Mouse (Mus musculus) layer of hippocampus, adult 18-20 months (tissue): Measurements from ENCODE around the gene Crybg2. TPM values are rescaled to one million over a fixed set of nuclear protein-coding genes. Genes with fewer than 3 reads are reported as not detected.

Experiments
- DNase-seq, 2 experiments: peaks; one replicate each; pipeline ENCODE4 v3.0.0; 2022; ENCODE audit warnings: low spot score in 2 of 2
- total RNA-seq, 2 experiments: library from RNA; stranded (reverse); gene quantifications; 2 replicates each; pipeline ENCODE4 v1.2.3; 2021

Gene Crybg2
- total RNA-seq, 2 experiments from 2014 or later = 2.1 to 4.2 TPM

DNA sequence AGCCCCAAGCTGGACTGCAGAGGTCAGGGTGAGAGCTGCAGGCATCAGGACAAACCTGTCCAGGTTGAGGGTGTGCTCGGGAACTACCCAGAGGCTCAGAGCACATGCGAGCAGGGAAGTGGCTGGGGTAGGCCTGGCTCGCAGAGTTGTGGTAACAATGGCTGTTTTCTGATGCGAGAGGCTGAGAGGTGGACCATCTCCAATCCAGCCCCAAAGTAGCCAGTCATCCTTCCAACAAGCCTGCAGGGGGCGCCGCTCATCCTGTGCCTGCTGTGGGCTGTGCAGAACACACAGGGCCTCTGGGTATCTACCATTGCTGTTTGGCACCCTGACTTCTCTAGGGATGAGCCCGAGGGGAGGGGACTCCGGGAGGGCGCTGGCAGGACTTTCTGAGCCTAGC, 59.0 kb downstream of the Crybg2 start:
- DNase-seq = peak in 1 of 2 experiments; percentile 25

DNA sequence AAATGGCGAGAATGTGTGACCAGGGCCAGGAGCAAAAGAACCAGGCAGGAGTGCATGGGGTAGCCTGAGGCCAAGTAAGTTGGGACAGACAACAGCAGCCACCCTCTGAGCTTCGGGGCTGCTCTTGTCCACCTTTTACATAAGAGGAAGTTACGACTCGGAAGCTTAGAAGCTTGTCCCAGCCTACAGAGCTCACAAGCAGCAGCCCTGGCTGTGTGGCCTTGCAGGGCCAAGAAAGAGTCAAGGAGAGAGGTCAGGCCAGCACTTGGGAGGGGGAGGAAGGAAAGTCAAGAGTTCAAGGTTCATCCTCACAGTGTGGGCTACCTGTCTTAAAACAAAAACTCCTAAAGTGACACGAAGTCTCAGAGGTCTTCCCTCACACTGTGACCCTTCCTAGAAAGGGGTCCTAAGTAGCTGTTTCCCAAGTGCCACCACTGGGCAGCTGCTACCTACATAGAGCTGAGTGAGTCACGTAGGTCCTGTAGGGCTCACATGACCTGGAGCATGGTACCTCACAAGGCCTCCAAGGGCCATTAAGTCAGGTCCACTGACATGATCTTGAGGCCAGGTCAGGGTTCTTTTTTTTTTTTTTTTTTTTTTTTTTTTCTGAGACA, 59.7 kb downstream of the Crybg2 start:
- DNase-seq = no peak

DNA sequence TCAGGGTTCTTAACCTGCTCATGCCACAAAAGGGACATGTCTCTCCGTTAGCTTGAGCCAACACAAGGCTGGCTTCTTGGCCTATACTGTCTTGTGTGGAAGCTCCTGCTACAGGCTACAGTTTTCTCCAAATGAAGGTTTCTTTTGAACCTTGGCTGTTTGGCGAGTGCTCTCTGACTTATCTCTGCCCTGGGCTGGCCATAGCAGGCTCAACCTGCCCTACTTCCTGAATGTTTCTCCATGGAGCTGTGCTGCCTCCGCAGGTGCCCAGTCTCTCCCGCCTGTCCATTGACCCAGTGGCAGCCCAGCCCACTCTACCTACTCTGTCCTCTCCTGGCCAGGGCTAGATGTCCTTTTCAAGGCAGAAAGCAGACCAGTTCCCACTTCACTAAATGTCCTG, 60.3 kb downstream of the Crybg2 start:
- no peak for DNase-seq

DNA sequence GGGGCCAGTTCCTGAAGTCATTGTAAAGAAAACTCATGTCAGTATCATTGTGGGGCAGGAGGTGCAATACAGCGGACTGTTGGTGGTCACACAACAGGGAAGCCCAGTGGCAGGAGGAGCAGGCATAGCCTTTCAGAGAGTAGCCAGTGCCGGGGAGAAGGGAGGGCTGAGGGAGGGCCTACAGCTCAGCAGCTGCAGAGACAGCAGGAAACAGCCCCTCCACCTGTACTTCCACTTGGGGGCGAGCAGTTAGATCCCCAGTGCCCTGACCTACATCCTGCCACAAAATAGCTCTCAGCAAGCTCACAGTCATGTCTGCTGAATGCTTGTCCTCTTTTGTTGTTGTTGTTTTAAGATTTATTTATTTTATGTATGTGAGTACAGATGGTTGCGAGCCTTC, 61.0 kb downstream of the Crybg2 start:
- no peak for DNase-seq

DNA sequence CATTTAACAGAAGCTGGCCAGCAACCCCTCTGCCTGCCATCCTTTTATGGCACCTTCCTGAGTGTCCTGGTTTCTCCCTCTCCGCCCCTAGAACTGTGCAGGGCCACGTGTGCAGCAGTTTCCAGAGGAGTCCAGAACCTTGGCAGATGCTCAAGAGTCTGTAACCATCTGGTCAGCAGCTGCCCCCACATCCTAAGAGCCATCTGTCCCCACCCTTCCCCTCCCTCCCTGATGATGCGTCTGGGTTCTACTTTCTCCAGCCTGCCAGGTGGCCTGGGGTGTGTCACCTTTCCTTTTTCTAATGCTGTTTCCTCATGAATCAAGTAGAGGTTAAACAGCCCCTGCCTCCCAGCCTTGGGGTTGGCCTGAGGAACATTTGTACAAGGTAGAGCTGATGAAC, 61.7 kb downstream of the Crybg2 start:
- DNase-seq = no peak

DNA sequence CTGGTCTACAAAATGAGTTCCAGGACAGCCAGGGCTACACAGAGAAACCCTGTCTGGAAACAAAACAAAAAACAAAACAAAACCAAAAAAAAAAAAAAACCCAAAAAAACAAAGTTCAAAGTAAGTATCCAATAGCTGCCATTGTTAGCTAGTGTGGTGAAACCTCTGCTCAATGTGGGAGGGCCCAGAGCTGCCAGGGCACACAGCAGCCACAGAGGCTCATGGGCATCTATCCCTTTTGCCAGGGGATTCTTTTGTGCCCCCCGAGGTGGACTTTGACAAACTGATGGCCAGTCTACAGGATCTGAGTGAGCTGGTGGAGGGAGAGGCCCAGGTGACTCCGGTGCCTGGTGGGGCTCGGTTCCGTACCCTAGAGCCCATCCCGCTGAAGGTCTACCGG, 62.5 kb downstream of the Crybg2 start:
- DNase-seq = no peak

DNA sequence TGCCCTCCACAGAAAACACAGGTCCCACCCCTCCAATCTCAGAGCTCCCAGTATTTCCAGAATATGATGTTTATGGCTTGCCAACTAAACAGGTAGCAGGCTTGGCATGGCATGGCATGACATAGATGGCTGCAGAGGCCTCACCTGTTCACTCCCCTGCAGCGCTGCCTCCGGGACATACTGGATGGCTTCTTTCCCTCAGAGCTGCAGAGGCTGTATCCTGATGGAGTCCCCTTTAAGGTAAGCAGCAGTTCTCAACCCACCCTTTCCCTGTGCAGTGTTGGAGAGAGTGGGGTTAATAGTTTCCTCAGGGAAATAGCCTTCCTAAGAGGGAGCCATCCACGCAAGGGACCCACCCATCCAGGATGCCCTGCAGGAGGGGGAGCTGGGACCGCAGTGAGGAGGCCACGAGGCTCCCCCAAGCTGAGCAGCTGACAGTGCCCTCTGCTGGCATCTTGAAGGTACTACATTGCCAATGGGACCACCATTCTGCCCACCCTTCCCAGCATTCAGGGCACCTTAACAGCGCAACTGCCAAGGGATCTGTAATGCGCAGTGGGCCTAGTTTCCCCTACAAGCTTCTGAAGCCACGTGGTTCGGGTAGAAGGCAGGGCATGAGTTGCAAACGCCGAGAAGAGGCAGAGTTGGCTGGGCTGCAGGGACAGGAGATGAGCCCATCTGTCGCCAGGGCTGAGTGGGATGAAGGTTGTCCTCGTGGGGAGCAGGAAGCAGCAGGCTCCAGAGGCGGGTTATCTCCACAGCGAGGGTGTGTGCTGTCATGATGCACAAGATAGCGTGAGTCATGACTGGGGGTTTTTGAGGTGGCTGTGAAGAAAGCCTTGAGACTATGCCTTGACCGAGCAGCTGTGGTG, 63.3 kb downstream of the Crybg2 start:
- peak; percentile 91 to 95 for DNase-seq

DNA sequence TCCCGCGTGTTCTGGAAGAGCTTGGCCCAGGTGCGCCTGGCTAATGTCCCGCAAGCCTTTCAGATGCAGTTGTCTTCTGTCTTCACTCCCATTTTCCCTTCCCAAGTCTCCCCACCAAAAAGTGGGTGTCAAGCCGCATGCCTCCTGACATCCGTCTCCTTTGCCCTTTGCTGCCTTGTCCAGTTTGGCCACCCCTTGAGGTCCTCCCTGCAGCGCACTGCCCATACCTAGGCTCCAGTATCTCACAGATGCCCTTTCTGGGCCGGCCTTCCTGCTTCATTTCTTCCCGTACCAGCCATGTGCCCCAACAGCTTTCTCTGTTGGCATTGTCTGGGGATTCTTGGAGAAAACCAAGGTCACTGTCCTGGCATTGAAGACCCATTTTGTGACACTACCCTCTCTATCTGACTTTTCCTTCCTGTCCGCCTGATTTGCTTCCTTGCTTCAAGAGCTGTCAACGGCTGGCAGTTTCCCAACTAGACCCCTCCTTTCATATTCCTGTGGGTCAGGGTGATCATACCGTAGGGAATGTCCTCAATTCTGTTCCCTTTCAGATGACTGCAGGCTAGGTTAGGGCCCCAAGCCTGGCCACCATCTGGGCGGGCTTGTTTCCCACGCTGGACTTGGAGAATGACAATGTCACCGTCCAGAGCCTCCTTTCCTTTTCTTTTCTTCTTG, 64.9 kb downstream of the Crybg2 start:
- no peak for DNase-seq

DNA sequence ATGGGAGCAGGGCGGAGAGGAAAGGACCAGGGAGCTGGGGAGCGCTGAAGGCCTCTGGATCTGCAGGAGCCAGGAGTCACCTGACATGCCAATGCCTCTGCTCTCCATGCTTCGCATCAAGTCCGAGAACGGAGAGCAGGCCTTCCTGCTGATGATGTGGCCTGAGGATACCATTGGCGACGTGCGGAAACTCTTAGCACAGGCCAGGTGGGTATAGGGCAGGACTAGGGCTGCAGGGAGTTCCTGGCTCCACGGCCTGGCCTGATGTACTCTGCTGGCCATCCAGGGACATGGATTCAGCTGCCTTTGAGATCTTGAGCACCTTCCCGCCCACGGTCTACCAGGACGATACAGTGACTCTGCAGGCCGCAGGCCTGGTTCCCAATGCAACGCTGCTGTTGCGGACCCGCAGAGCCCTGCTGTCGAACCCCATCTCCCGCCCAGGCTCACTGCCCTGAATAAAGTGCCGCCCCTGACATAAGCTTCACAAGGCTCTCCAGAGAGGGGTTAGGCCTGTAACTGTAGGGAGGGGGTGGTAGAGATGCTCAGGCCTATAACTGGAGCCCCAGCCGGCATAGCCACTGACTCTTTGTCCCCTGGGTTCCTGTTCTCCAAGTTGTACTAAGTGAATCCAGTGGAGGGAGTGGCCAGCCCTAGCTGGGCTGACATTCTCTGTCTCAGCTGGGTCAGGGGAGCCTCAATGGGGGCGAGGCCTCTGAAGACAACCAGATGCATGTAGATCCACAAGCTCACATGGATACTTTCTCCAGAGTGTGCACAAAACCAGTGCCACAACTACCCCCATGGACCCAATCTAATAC, 65.9 kb downstream of the Crybg2 start:
- peak in 1 of 2 experiments; percentile 26 for DNase-seq

DNA sequence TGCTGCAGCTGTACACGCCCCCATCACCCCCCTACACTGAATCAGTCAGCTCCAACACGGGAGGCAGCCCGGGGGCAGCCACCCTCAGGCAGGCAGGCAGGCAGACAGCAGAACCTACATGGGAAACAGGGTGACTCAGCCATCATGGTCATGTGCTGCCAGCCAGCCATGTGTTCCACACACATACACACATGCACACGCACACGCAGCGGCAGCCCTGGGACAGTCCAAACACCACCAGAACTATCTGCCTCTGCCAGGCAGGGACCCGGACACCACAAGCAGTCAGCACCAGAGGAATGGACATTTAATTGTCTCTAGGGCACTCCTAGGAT, 66.5 kb downstream of the Crybg2 start:
- peak; percentile 74 to 87 for DNase-seq

DNA sequence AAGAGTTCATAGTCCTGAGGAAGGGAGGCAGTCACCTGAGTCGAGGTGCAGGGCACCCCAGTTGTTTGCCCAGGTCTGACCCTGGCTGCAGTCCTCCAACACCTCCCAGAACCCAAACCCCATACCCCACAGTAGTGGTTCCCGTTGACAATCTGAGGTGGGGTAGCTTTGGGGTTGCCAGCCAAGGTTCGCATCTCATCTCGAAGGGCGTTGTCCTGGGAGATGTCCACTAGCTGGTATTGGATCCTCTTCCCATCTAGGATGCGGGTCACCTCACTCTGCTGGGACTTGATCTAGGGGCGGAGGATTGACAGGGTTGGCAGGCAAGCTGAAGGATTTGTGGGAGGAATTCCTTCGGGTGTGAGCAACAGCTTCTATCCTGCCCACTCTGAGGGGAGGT, 67.2 kb downstream of the Crybg2 start:
- DNase-seq = no peak

DNA sequence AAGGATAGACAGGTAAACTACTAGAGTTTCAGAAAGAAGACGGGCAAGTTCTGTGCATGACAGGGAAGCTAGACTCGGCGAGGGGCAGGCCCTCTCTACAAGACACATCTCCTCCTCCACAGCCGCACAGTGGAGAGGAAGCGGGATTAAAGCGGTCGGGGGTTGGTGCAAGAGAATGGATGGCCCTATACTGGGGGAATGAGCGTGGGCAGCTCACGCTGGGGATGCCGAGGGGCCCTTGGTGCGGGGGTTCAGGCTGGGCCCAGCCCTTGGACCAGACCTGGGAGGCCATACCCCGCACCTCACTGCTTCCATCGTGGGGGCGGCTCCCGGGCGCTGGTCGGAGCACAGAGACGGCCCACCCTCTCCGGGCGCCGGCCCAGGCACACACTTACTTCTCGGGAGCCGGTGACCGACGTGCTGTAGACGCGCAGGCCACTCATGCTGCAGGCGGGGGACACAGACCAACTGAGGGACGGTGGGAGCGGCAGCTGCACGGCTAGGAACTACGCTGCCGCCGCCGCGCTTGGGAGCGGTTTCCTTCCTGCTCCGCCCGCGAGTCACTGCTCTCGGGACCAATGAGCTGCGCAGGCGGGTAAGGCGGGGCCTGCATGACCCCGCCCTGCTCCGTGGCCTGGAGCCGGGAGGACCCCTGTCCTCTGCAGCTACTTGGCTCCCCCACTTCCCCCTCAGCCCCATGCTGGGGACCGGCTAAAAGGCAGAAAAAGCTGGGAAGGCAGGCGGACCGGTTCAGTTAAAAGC, 67.8 kb downstream of the Crybg2 start, which contains the start of gene Sh3bgrl3:
Gene Sh3bgrl3 (minus strand): TSS at position 569 of the 762 bp plus-strand sequence.
- DNase-seq = peak; percentile 86 to 90

DNA sequence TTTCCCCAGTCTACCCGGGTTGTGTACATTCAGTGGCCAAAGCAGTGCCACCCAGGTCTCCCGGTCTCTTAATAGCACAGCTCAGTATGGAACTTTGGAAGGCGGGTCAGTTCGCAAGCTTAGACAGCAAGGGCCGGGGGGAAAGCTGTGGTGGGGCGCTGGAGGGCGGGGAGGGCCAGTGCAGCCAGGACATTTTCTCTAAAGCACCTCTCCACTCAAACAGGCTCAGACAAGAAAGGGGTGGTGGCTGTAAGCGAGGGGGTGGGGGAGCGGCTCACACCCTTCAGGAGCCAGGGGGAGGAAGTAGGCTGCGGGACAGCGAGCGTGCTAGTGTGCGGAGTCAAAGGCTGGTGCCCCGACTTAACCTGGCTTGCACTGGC, 68.4 kb downstream of the Crybg2 start:
- DNase-seq = no peak

DNA sequence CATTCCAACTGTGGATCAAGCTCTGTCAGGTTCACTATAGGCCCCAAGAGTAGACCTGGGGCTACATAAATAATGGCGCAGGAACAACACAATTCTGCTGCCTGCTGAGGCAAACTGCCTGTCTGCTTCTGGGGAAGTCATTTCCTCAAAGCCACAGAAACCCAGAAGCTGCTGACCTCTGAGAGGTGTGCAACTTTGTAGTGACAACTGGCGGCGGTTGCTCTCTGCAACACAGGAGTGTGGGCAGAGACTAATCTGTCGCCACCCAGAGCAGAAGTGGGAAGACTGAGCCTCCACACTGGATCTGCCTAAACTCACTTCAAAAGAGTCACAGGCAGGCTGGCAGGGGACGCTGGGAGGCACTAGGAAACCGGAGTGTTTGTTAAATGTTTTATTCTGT, 68.9 kb downstream of the Crybg2 start:
- DNase-seq = peak in 1 of 2 experiments; percentile 54

DNA sequence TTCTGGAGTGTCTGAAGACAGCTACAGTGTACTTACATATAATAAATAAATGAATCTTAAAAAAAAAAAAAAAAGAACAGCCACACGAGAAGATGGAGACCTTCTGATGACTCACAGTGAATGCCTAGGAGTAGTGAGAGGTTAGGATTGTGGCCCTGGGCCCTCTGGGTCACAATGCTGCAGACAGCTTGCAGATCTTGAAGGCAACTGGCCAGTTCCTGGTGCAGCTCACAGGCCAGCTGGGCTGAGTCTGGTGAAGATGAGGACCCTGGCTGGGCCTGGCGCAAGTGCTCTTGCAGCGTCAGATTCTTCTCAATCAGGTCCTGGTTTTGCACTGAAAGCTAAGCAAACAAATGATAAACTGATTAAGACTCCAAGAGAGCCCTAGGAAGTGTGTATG, 71.5 kb downstream of the Crybg2 start:
- DNase-seq = no peak

DNA sequence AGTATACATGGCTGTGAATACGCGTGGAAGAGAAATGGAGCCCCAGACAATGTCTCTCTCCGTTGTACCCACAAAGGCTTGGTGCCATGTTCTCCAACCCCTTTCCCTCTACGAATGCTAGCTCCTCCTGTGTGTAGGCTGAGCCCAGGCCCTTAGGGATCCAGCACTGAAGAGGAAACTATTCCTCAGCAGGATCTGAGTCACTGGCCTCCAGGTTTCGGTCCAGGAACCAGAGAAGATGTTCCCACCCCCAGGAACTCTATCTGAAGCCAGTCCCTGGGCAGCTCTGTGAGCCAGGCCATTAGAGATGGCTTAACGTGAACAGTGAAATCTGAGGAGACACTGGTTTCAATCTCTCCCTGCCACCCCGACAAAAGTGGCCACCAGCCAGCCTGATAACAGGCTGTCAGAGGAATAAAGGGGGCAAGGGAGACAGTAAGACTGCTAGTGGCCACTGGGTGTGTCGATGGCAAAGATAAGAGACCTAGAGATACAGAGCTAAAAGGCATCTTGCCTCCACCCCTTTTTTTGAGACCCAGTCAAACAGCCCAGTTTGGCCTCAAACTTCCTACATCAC, 72.0 kb downstream of the Crybg2 start:
- DNase-seq = no peak

DNA sequence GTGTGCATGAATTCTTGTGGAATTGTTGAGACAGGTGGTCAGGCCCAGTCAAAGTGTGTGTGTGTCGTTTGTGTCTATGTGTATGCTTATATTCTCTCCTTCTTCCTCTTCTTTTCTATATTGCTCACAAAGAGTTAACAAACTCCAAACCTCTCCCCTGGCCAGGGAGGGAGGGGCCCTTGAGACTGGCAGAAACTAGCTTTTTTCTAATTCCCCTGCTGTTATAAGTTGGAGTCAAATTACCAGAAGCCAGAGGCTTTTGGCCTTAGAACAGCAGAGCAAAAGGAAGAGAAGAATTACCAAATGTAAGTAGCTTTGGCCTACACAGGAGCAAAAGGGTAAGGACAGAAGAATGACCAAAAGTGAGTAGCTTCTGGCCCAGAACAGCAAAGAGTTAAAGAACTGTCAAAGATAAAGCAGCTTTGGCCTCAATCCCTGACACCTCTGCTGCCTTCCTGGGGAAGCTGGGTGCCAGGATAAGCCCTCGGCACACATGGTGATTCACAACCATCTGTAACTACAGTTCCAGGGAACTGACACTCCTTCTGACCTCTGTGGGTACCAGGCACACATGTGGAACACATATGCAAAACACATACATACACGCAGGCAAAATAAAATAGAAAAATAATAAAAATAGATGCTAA, 75.8 kb downstream of the Crybg2 start:
- no peak for DNase-seq

DNA sequence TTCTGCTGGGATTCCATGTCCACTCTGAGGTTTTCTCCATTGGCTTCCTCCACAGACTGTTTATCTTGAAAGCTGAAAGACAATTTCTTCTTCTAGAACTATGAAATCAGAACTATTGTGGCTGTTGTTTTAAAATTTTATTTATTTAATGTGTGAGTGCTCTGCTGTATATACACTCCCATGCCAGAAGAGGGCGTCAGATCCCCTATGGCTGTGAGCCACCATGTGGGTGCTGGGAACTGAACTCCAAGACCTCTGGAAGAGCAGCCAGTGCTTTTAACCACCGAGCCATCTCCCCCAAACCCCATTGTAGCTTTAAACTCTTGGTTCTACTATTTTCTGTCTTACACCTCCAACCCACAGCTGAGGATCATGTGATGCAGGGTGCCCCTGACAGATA, 78.2 kb downstream of the Crybg2 start:
- DNase-seq = no peak
